In the genomic region with DNA sequence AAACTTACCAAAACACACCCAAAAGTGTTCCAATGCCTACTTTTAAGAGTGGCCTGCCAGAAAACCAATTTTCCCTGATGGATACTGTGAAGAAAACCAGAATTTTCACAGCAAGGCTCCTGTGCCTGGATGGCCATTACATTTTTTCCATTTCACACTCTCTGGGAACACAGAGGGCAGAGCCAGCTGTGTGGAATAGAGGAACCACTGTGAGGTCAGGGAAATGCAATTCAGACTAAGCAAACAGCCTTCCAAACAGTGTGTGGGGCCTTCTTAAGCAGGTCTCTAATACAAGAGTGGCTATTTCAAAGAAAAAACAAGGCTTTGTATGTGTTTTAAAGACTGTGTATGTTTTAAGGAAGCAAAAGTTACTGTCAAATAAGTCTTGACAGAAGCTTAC, we compare ENCODE assay signal across 17 mouse cellular contexts.
"Had no signal": no experiment of that assay in that cellular context is flagged by ENCODE, and none has a peak within 500 bp of the region (broad histone marks: within the 10 kb centered on the region; RNA-seq: fewer than 3 reads in every experiment).

No protein-coding gene starts in this region.

- DNase-seq: gastrocnemius, adult 2 months; gastrocnemius, postnatal 10 days; gastrocnemius, postnatal 25 days; heart, adult 18-20 months; heart, postnatal 10 days; heart, postnatal 4 days; kidney, adult 18-20 months; kidney, adult 8-10 months; kidney, postnatal 10 days; kidney, postnatal 25 days; kidney, postnatal 4 days; layer of hippocampus, adult 9-11 months; layer of hippocampus, postnatal 36 days; left cerebral cortex, postnatal 4 days; liver; liver, embryonic 13.5 days; liver, postnatal 0 days had no signal
